Mouse (Mus musculus) embryo, embryonic 9.5 days (tissue): ENCODE measurements around the gene Lrrc28.

ENCODE experiments used
- DNase-seq: peaks from one replicate; pipeline ENCODE4 v3.0.0-alpha.2; 2017; ENCODE audit errors: extremely low spot score

The Lrrc28 gene

DNA sequence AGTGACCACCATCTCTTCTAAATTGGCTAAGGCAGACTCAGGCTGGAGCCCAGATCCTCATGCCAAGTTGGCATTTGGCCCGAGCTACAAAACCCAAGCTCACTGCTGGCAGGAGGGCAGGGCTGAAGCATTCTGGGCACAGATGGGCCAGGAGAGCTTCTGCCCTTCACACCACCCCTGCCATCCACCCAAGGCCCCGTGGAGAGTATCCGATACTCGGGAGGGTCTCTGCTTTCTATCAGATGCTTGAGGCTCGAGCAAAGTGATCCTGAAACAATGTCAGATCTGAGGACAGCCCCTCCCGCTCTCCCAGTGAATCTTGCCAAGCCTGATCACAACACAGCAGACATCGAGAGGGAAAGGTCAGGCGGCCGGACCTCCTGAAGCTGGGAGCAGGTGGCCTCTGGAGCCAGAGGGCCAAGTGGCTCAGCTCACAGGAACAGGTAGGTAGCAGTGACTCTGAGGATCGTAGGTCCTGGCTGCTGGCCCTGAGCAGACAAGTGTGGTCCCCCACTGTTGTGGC lies 157.1 kb downstream of the Lrrc28 start:
- no peak for DNase-seq

DNA sequence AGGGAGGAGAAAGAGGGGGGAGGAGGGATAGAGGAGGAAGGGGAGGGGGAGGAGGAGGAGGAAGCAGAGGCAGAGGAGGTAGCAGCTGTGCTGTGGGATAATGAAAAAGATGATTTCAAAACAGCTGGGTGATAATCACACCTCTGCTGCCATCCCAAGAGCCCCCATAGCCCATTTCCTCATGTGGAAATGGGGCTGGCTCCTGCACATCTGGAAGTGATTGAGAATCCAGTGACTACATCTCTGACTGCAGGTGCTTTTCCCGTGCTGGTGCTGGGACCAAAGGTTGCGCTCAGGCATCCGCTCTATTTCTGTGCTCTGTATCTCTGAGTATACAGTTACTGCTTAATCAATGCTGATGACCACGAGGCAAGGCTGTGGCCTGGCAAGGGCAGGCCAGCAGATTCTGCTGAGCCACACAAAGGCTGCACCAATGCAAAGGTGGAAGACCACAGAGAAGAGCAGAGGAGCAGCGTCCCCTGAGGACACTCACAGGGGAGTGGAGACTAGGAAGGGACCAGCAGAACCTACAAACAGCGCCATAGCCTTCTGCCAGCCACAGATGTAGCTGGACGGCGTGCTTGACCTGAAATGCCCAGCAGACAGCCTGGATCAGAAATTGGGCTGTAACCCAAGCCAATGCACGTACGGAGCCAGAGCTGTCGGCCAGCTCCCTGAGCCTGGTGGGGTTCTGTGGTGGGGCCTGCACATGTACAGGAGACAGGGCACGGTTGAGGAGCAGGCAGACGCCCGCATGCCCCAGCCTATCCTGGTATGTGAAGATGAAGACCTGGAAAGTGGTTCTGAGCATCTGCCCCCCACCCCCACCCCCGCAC lies 157.9 kb downstream of the Lrrc28 start:
- DNase-seq = no peak

DNA sequence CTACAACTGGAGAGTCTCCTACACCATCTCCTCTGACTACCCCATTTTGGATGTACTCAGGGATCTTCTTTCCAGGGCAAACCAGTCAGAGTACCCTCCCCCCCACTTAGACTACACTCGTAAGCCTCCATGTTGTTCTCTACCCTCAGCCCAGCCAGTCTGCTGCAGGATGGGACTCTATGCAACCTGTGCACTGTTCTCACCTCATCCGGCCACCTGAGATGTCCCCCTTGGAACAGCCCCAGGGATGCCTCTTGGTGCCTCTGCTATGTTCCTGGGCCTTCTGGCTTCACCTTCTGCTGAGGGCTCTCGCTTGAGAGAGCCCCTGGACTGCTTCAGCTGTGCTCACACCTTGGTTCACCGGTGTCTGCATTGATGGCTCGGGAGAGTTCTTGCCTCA lies 158.7 kb downstream of the Lrrc28 start:
- no peak for DNase-seq

DNA sequence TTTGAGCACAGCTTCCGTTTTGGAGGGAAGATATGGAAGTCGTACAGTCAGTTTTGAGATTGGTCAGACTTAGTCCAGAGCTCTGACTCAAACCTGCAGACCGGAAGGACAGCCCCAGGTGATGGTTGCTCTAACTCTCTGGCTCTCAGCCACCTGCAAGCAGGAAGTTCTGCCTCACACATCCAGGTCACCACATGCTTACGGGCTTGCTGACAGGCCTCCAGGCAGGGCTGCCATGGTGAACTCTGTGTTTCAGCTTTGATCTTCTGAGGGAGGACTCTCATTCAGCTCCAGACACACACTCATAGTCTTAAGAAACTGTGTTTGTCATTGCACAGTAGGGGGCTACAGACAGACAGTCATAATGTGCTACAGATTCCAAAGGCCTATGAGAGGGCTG lies 161.4 kb downstream of the Lrrc28 start:
- DNase-seq = no peak

DNA sequence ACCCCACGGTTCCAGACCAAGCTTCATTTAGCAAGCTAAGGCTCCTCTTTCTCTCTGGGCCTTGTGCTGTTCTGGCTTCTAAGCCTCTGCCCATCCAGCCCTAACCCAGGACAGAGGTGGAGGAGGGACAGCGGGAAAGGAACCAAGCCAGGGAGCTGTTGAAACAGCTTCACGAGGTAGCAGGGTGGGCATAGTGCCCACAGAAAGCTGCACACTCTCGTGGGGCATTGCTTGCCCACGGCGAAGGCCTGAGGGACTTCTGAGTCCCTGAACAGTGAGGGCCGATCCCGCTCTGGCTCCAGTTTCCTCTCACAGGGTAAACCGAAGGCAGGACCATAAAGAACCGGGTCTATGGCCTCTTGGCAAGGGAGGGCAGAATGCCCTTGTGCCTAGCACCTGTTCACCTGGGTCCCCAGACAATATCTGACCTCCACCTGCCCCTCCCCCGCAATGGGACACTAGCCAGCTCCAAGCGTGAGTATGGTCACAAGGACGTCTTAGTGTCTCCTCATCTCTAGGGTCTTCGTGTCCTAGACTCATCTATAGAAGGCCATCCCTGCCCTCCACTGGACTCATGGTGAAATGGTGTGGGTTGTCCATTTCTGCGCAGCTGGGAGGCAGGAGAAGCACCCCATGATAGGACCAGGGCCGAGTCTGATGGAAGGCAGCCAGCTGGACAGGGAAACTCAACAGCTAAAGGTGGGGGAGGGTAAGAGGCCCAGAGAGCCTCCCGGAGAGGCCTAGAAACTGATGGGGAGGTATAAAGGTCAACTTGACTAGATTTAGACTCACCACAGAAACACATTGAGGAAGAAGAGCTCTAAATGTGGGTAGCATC lies 165.3 kb downstream of the Lrrc28 start:
- no peak for DNase-seq

- DNase-seq = no peak
Measured at GRCm38 (mm10) chr7:67479168-67479567, 165.9 kb downstream of the Lrrc28 start.

- no peak for DNase-seq
Measured at GRCm38 (mm10) chr7:67477996-67478395, 167.1 kb downstream of the Lrrc28 start.

DNA sequence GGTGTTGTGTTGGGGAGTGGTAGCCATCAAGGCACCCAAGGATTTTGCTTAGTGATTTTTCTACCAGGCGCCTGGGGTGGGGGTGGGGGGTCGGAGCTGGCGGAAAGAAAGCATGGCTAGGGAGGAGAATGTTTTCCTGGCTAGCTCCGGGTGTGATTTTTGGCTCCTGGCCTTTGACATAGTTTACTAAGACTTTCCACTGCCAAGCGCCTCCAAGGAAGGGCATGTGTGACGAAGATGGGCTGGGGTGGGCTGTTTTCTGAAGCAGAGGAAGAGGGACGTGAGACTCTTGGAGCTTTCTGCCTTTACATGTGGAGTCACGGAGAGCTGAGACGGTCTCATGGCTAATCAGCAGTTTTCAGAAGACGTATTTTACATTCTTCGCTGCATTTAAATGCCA lies 173.8 kb downstream of the Lrrc28 start:
- DNase-seq = no peak

DNA sequence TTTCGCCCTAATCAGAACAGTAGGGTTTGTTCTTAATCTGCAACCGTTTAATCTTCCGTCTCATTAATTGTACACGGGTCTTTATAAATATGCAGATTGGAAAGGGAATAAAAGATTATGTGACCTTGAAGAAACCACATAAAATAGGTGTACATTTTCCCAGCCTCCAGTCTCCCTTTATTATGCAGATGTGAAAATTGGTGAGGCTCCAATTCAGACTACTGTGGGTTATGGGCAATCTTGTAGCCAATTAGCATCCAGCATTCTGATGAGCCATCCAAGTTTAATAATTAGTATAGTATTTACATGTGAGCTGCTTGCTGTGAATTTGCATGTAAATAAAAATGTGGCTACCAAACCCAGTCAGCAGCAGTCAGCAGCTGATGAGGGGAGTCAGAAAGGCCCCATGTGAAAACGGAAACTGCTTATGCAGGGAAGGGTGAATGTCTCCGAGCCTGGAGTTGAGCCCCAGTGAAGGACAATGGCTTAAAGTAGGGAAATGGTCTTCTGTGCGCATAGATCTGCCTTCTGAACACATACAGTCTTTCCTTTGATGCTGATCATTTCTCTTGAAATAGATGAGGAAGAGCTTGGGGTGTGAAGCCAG lies 176.2 kb downstream of the Lrrc28 start:
- DNase-seq = no peak

- DNase-seq = no peak
Measured at GRCm38 (mm10) chr7:67468180-67468579, 176.9 kb downstream of the Lrrc28 start.

GRCm38 (mm10) chr7:67466322-67466721 lies 178.7 kb downstream of the Lrrc28 start:
- no peak for DNase-seq

- DNase-seq = no peak
Measured at GRCm38 (mm10) chr7:67464633-67465032, 180.4 kb downstream of the Lrrc28 start.

DNA sequence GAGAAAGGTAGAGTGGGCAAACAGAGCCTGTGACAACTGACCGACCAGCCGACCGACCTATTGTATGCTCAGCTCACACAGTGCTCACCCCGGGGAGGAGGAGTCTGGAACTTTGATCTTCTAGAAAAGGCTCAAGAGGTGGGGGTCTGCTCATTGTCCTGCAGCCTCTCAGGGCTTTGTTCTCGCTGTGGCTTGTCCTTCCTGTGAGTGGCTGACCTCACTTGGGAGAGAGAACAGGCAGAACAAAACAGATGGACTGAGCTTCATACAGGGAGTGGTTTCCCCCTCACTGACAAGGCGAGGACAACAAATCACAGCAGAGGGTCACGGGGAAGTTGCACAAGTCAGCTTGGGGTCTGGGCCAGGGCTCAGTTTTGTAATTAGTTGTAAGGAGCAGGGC lies 181.5 kb downstream of the Lrrc28 start:
- DNase-seq = peak; percentile 66
